Mouse (Mus musculus): ENCODE results near the gene Slc39a9. TPM values are rescaled to one million over a fixed set of nuclear protein-coding genes. Genes with fewer than 3 reads are reported as not detected.

Slc39a9 gene
- polyA plus RNA-seq, 1 experiment from 2014 or later: 26.1 TPM

GRCm38 (mm10) chr12:80730567-80730966 lies 86.9 kb downstream of the Slc39a9 start:
- Histone ChIP-seq H3K36me3 (ENCODE audit: control insufficient read depth, insufficient read depth, low read length) (no peaks in the 10 kb centered on the region), H3K9me3 (ENCODE audit: control insufficient read depth, low read length) (no peaks in the 10 kb centered on the region), H3K27ac (ENCODE audit: low read depth) (no peak overlapping the region), H3K4me3 (ENCODE audit: low read depth, low read length) (no peak overlapping the region), H3K4me1 (replicated peaks; ENCODE audit: control insufficient read depth, insufficient read depth, low read length) (no peaks in the 10 kb centered on the region), H3K4me2 (ENCODE audit: low read length) (no peak overlapping the region; the same call in 1 of the 2 replicates), H3K9ac (ENCODE audit: low read length) (no peak overlapping the region), H3K27me3 (replicated peaks; ENCODE audit: control insufficient read depth, insufficient read depth, low read length) (no peaks in the 10 kb centered on the region)
- ATAC-seq (replicated peaks; ENCODE audit: low FRiP score, low TSS enrichment, low read depth): peak; percentile 36; the same call in 1 of the 2 replicates
- WGBS: 6% methylated on average over 9 of the region's 9 CpGs
- peak; percentile 77 for DNase-seq (ENCODE audit: low spot score)

Other genes starting within 250 kb of the Slc39a9 start
- 11.4 and 11.6 TPM in 2 replicates for gene Dcaf5, start 207.3 kb upstream of the Slc39a9 start, polyA plus RNA-seq (2014; fragmentation: Nextera tagmentation; extraction: Ambion mirVana)
- 29.4 and 36.5 TPM in 2 replicates for gene Exd2, start 180.8 kb upstream of the Slc39a9 start, polyA plus RNA-seq (2014; fragmentation: Nextera tagmentation; extraction: Ambion mirVana)
- 5.9 and 6.9 TPM in 2 replicates for gene Galnt16, start 125.6 kb upstream of the Slc39a9 start, polyA plus RNA-seq (2014; fragmentation: Nextera tagmentation; extraction: Ambion mirVana)
- 316 and 325 TPM in 2 replicates for gene Erh, start 458 bp downstream of the Slc39a9 start, polyA plus RNA-seq (2014; fragmentation: Nextera tagmentation; extraction: Ambion mirVana)
- gene Plekhd1, start 48.7 kb downstream of the Slc39a9 start, polyA plus RNA-seq (2014; fragmentation: Nextera tagmentation; extraction: Ambion mirVana): 11.8 and 12.1 TPM in 2 replicates
- 0.11 and 0.12 TPM in 2 replicates for gene Ccdc177, start 116.8 kb downstream of the Slc39a9 start, polyA plus RNA-seq (2014; fragmentation: Nextera tagmentation; extraction: Ambion mirVana)
- gene Susd6, start 146.6 kb downstream of the Slc39a9 start, polyA plus RNA-seq (2014; fragmentation: Nextera tagmentation; extraction: Ambion mirVana): 20.8 and 21.4 TPM in 2 replicates

All from intestine, embryonic 14.5 days (tissue).